Mouse (Mus musculus) right cerebral cortex, postnatal 36 days (tissue): ENCODE results near the gene Cacng4.
A peak's percentile ranks its signal among the peaks of the same experiment; 100 is the strongest.

Experiments used
- DNase-seq, 2 experiments: peaks; one replicate each; pipeline ENCODE4 v3.0.0; 2022; ENCODE audit warnings: low spot score in 2 of 2, mixed read lengths in 1 of 2

Cacng4 gene

GRCm38 (mm10) chr11:107773312-107773711 lies 21.0 kb downstream of the Cacng4 start:
- DNase-seq: no peak

- no peak for DNase-seq
Observed at GRCm38 (mm10) chr11:107772002-107772401, 22.4 kb downstream of the Cacng4 start.

- no peak for DNase-seq
Observed at GRCm38 (mm10) chr11:107768361-107768760, 26.0 kb downstream of the Cacng4 start.

GRCm38 (mm10) chr11:107766932-107767331 lies 27.4 kb downstream of the Cacng4 start:
- no peak for DNase-seq

- no peak for DNase-seq
Observed at GRCm38 (mm10) chr11:107762688-107763460, 31.5 kb downstream of the Cacng4 start.

- no peak for DNase-seq
Observed at GRCm38 (mm10) chr11:107761790-107762500, 32.4 kb downstream of the Cacng4 start.

GRCm38 (mm10) chr11:107760001-107760400 lies 34.4 kb downstream of the Cacng4 start:
- no peak for DNase-seq

- DNase-seq: peak in 1 of 2 experiments; percentile 29
Observed at GRCm38 (mm10) chr11:107759516-107759915, 34.8 kb downstream of the Cacng4 start.

- no peak for DNase-seq
Observed at GRCm38 (mm10) chr11:107749114-107749513, 45.2 kb downstream of the Cacng4 start.

GRCm38 (mm10) chr11:107748243-107749035 lies 45.9 kb downstream of the Cacng4 start:
- DNase-seq: no peak

GRCm38 (mm10) chr11:107743100-107743499 lies 51.3 kb downstream of the Cacng4 start:
- DNase-seq: no peak

GRCm38 (mm10) chr11:107738418-107739099 lies 55.8 kb downstream of the Cacng4 start:
- DNase-seq: no peak

GRCm38 (mm10) chr11:107737886-107738285 lies 56.5 kb downstream of the Cacng4 start:
- DNase-seq: no peak

- DNase-seq: no peak
Observed at GRCm38 (mm10) chr11:107734133-107734532, 60.2 kb downstream of the Cacng4 start.

GRCm38 (mm10) chr11:107731498-107731897 lies 62.9 kb downstream of the Cacng4 start:
- no peak for DNase-seq

- peak in 1 of 2 experiments; percentile 25 for DNase-seq
Observed at GRCm38 (mm10) chr11:107730940-107731339, 63.4 kb downstream of the Cacng4 start.

GRCm38 (mm10) chr11:107729141-107729540 lies 65.2 kb downstream of the Cacng4 start:
- DNase-seq: no peak

GRCm38 (mm10) chr11:107728073-107728863 lies 66.1 kb downstream of the Cacng4 start:
- DNase-seq: no peak

GRCm38 (mm10) chr11:107724603-107725002 lies 69.8 kb downstream of the Cacng4 start:
- DNase-seq: no peak

GRCm38 (mm10) chr11:107721057-107721456 lies 73.3 kb downstream of the Cacng4 start:
- DNase-seq: no peak
